Mouse (Mus musculus): ENCODE measurements around the gene Mrps18a. TPM values are rescaled to one million over a fixed set of nuclear protein-coding genes. Genes with fewer than 3 reads are reported as not detected.

Gene Mrps18a
- polyA plus RNA-seq, 1 experiment from 2014 or later = 59.7 TPM

GRCm38 (mm10) chr17:46168768-46169167 is 58.0 kb downstream of the Mrps18a start:
- Histone ChIP-seq H3K4me3 (ENCODE audit: low read depth, low read length) (no peak overlapping the region), H3K27me3 (ENCODE audit: control insufficient read depth, insufficient read depth, low read depth, low read length) (no peaks in the 10 kb centered on the region), H3K9ac (ENCODE audit: low read depth, low read length) (no peak overlapping the region), H3K36me3 (ENCODE audit: control insufficient read depth, insufficient read depth) (peaks cover 91% of the 10 kb centered on the region), H3K4me2 (ENCODE audit: low read depth, low read length) (no peak overlapping the region), H3K4me1 (ENCODE audit: control insufficient read depth, low read depth, low read length) (peaks cover 2% of the 10 kb centered on the region; the same call in 1 of the 2 replicates), H3K9me3 (replicated peaks; ENCODE audit: control insufficient read depth, low read length) (no peaks in the 10 kb centered on the region), H3K27ac (ENCODE audit: low read length) (peak overlapping the region; percentile 41)
- no peak for ATAC-seq (ENCODE audit: low read depth)
- 90% methylated on average over 5 of the region's 5 CpGs for WGBS (ENCODE audit: insufficient replicate concordance)

- ATAC-seq (ENCODE audit: low read depth) = 0 out of 2 replicates have a peak, but pooled peaks have one; percentile 33
- H3K36me3 ChIP-seq (ENCODE audit: control insufficient read depth, insufficient read depth) = peaks cover 81% of the 10 kb centered on the region
- H3K27ac ChIP-seq (ENCODE audit: low read length) = no peak overlapping the region
- H3K27me3 ChIP-seq (ENCODE audit: control insufficient read depth, insufficient read depth, low read depth, low read length) = no peaks in the 10 kb centered on the region
- 67% methylated on average over 3 of the region's 3 CpGs for WGBS (ENCODE audit: insufficient replicate concordance)
- peaks cover 2% of the 10 kb centered on the region; the same call in 1 of the 2 replicates for H3K4me1 ChIP-seq (ENCODE audit: control insufficient read depth, low read depth, low read length)
- no peaks in the 10 kb centered on the region for H3K9me3 ChIP-seq (replicated peaks; ENCODE audit: control insufficient read depth, low read length)
- H3K4me2 ChIP-seq (ENCODE audit: low read depth, low read length) = no peak overlapping the region
- H3K9ac ChIP-seq (ENCODE audit: low read depth, low read length) = no peak overlapping the region
- no peak overlapping the region for H3K4me3 ChIP-seq (ENCODE audit: low read depth, low read length)
These were observed 59.8 kb downstream of the Mrps18a start for GRCm38 (mm10) chr17:46170538-46170937.

Other genes starting within 250 kb of the Mrps18a start
- gene Vegfa, start 78.6 kb upstream of the Mrps18a start, polyA plus RNA-seq (2015; fragmentation: Nextera tagmentation; extraction: Ambion mirVana) = 1.1 and 1.2 TPM in 2 replicates
- gene Rsph9, start 33.2 kb downstream of the Mrps18a start, polyA plus RNA-seq (2015; fragmentation: Nextera tagmentation; extraction: Ambion mirVana) = 1.1 TPM in 2 replicates
- 43.3 and 46.3 TPM in 2 replicates for gene Mad2l1bp, start 42.6 kb downstream of the Mrps18a start, polyA plus RNA-seq (2015; fragmentation: Nextera tagmentation; extraction: Ambion mirVana)
- 38.6 and 41.4 TPM in 2 replicates for gene Gtpbp2, start 50.0 kb downstream of the Mrps18a start, polyA plus RNA-seq (2015; fragmentation: Nextera tagmentation; extraction: Ambion mirVana)
- gene Polh, start 91.7 kb downstream of the Mrps18a start, polyA plus RNA-seq (2015; fragmentation: Nextera tagmentation; extraction: Ambion mirVana) = 14.4 and 15.2 TPM in 2 replicates
- gene Xpo5, start 91.8 kb downstream of the Mrps18a start, polyA plus RNA-seq (2015; fragmentation: Nextera tagmentation; extraction: Ambion mirVana) = 13.5 and 13.7 TPM in 2 replicates
- 26.2 and 28.7 TPM in 2 replicates for gene Polr1c, start 137.1 kb downstream of the Mrps18a start, polyA plus RNA-seq (2015; fragmentation: Nextera tagmentation; extraction: Ambion mirVana)
- gene Yipf3, start 137.1 kb downstream of the Mrps18a start, polyA plus RNA-seq (2015; fragmentation: Nextera tagmentation; extraction: Ambion mirVana) = 50.5 and 52.5 TPM in 2 replicates
- 0.08 TPM in 1 of 2 replicates, not detected in the other for gene Lrrc73, start 142.5 kb downstream of the Mrps18a start, polyA plus RNA-seq (2015; fragmentation: Nextera tagmentation; extraction: Ambion mirVana)
- gene Tjap1, start 172.0 kb downstream of the Mrps18a start, polyA plus RNA-seq (2015; fragmentation: Nextera tagmentation; extraction: Ambion mirVana) = 8.9 and 10.9 TPM in 2 replicates
- gene Dlk2, start 186.4 kb downstream of the Mrps18a start, polyA plus RNA-seq (2015; fragmentation: Nextera tagmentation; extraction: Ambion mirVana) = 0.06 and 0.07 TPM in 2 replicates
- gene Abcc10, start 217.4 kb downstream of the Mrps18a start, polyA plus RNA-seq (2015; fragmentation: Nextera tagmentation; extraction: Ambion mirVana) = 1.7 and 2.0 TPM in 2 replicates

Data from liver, embryonic 16.5 days (tissue).